Mouse (Mus musculus): Measurements from ENCODE around the gene Uspl1.
A peak's percentile ranks its signal among the peaks of the same experiment; 100 is the strongest.

Gene Uspl1

GRCm38 (mm10) chr5:149168816-149169215 is 15.3 kb upstream of the Uspl1 start:
- no peak for DNase-seq

DNA sequence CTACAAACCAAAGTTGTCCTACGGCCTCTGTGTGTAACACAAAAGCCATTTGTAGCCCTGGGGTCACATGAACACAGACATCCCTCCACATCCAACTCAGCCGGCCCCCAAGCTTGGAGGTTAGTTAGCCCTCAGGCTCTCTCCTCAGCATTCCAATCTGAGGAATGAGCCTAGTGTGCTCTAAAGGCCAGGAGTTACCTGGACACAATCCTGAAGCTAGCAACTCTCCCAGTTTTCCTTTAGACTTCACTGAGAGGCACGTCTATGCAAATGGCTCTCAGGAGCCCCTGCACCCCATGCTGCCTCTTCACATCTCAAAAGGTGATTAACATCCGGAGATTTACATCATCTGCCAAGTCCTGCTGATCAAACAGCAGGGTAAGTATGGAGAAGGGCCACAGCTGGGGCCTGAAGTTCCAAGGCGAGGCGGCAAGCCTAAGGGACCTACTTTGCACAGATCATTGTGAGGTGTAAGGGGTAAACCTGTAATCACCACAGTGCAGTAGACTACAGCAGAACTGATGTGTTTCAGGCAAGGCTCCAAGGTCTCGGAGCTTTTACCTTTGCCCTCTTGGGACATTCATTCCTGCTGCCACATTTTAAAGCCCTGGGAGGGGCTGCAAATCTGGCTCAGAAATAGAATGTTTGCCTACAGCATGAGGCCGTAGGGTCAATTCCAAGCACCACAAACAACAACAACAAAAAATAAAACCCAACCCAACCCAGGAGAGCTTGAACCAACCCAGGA is 13.1 kb upstream of the Uspl1 start:
- no peak for DNase-seq

- no peak for DNase-seq
Observed at GRCm38 (mm10) chr5:149172246-149172645, 11.9 kb upstream of the Uspl1 start.

DNA sequence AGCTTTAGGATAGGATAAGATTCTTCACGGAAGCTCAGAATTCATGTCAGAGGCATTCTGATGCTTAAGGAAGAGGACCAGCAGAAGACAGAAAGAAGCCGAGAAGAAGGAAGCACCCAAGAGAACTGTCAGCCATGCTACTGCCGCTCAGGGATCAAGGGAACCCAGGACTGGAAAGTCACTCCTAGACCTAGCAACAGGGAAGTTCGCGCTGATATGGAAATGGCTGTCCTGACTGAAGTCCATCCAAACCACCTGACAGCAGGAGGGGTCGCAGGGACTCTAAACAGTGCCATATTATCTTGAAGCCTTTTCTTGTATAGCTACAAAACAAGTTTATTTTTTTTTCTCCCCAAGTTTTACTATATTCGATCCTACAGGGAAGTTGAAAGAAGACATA is 9.6 kb upstream of the Uspl1 start:
- no peak for DNase-seq

DNA sequence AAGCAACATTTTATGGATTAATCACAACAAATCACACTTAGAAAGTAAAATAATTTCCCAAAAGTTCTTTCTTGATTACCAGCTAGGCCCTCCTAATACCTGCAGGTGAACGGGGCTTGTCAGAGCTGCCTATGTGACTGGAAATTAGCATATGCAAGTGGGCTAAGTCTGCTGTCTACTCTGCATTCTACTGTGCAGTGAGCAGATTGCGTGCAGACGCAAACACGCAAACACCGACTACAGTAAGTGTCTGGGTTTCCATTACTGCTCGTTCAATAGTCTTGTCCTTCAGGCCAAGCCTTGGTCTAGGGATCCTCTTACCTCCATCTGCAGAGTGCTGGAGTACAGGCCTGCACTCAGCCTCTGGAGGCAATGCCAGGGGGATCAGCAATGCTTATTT is 8.4 kb upstream of the Uspl1 start:
- no peak for DNase-seq

GRCm38 (mm10) chr5:149178095-149178494 is 6.1 kb upstream of the Uspl1 start:
- no peak for DNase-seq

DNA sequence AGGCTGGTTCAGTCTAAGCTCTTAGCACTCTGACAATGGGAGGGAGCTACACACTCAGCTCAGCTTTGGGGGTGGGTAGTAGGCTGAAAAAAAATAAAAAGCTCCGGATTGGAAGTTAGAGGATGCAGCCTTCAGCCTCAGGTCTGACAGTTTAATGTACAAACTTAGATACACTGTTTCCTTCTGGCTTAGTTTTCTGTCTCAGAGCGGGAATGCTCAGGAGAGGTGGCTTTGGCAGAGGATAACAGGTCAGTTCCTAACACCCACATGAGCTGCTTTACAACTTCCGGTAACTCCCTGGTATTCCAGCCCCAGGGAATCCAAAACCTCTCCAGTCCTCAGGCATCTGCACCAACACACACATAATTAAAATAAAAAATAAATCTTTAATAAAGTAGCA is 4.3 kb upstream of the Uspl1 start:
- no peak for DNase-seq

- DNase-seq: no peak
Observed at GRCm38 (mm10) chr5:149182186-149182870, 1.8 kb upstream of the Uspl1 start.

DNA sequence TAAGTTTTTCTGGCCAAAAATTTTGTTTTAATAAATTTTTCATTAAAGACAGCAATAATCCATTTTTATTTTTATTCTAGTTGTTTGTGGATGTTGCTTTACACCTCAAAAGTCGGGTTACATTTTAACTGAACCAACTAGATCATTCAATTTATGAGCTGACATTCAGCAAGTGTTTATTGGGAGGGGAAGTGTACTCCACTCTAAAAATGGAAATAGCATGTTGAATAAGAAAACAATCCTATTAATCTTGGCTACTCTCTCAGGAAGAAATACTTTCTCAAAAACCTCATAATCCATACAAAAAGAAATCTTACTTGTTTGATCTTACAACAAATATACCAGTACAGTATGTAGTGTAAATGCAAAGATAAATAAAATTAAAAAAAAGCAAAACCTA is 1.0 kb upstream of the Uspl1 start:
- no peak for DNase-seq

DNA sequence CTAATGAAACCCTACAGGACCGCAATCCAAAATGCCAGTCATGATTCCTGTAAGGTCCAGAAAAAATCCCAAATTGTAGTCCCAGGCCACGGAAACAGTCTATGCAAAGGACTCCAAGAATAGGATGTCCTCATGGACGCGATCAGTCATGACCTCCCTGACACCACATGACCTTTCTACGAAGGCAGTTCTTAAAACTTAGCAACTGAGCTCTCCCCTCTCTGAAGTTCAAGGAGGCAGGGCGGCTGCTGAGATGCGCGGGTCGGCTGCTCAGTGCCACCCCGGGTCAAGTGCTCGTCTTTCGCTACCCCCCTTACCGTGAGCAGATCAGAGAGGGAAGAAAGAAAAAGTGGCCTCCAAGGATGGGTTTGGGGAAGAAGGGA is 438 bp upstream of the Uspl1 start:
- DNase-seq: no peak

DNA sequence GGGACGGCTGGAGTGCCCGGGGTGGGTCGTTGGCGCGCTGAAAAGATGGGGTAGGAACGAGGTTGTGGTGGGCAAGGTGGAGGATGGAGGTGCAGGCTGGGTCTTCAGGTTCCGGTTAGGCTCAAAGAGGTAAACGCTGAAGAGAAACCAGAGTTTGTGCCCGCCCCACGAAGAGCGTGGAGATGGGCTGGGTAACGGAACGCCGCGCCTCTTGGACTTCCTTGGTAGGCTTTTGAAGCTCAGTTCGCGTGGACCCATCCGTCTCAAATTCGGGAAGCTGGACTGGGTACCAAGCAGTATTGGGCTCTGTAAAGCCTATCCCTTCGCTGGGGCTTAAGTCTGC is 665 bp downstream of the Uspl1 start:
- peak; percentile 54 for DNase-seq

- no peak for DNase-seq
Observed at GRCm38 (mm10) chr5:149185806-149186205, 1.7 kb downstream of the Uspl1 start.

DNA sequence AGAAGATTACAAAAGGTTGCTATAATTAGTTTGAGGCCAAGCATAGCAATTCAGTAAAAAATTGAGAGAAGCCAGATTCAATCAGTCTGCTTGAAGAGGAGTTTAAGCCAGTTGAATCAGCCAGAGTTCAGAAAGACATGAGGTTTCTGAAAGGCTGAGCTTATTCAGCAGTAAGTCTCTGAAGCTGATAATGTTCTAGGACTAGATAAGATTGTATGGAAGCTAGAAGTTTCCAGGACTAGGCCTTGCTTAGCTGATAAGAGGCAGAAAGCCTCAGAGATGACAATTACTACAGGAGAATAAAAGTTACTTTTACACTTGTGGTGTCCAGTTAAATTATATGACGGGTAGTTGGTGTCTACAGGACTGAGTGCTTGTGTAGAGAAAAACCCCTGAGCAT is 6.0 kb downstream of the Uspl1 start:
- no peak for DNase-seq

DNA sequence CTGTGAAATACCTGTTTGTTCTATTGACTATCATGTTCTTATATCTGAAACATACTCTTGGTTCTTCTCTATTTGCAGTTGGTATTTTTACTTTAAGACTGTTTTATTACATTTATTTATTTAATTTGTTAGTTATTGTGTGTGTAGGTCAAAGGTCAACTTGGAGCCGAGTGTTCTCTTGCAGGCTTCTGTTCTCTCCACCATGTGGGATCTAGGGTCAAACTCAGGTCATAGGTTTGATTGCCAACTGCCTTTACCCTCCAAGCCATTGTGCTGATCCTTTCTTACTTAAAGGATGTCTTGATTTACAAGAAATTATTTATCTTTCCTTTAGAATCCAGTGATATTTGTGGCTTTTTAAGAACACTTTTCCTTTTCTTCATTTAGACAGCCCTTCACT is 12.5 kb downstream of the Uspl1 start:
- DNase-seq: no peak

DNA sequence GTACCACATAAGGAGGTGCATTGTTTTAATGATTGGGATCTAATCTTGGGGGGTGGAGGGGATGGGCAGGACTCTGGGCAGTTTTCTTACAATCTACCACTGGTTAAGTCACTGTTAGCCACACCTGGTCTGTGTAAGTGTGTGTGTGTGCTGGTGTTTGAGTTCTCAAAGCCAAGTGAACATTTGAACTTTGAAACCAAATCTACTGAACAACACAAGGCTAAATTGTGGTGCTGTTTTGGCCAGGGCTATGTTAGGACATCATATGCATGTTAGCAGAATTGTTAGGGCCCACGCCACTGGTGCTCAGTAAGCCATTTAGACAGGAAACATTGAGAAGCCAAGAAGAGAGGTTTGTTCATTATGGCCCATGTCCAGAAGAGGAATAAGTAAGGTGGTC is 14.6 kb downstream of the Uspl1 start:
- no peak for DNase-seq

DNA sequence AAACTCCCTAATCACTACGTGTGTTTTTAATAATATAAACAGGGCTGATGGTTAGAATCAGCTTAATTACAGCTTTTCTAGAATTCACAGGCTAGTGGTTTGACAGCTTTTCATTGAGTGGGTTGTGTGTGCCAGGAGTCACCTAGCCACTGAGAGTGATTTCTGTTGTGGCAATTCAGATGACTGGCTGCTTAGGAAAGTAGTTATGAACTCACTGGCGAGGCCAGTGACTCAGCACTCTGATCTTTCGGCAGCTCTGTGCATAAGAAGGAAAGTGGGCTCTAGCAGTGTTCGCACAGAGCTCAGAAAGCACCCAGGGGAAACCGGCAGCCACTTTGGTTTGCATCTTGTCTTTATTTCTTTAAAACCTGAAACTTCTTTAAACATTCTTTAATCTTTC is 18.8 kb downstream of the Uspl1 start:
- no peak for DNase-seq

DNA sequence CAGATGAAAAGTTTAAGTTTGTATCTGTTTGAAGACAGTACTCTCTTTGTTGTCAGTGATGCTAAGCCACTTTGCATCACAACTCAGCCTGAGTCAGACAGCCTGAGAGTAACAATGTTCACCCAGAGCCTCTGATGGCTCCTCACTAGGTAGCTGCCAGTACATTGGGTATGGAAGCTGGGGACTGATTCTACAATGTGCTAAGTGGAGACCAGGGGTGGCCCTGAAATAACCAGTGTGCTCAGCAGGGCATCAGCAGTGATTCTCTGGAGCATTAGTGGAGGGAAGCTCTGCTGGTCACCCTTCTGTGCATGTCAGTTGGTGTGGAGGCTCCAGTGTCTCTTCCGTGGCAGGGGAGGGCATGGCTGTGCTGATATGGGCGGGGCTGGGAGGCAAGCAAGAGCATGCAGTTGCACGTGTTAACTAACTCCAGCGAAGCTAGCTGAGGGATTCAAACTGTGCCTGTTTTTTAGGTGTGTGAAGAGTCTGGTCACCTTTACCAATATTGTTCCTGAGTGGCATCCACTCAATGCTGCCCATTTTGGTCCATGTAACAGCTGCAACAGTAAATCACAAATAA is 19.7 kb downstream of the Uspl1 start:
- no peak for DNase-seq

DNA sequence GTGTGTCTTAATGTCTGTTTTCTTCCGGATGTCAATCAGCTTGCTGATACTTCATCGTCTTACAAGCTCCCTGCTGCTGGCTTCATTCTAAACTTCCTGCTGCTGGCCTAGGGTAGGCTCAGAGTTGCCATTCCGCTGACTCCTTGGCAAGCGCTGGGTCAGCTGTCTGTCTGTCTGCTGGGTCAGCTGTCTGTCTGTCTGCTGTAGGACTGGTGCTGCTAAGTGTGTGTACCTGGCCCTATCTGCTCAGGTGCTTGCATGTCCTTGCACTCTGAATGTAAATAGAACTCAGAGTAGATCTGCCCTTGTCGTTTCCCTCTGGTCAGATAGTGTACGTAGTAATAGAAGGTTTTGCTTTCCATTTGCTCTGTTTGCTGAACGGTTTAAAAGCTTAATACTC is 20.7 kb downstream of the Uspl1 start:
- DNase-seq: no peak

GRCm38 (mm10) chr5:149205265-149205664 is 21.1 kb downstream of the Uspl1 start:
- no peak for DNase-seq

DNA sequence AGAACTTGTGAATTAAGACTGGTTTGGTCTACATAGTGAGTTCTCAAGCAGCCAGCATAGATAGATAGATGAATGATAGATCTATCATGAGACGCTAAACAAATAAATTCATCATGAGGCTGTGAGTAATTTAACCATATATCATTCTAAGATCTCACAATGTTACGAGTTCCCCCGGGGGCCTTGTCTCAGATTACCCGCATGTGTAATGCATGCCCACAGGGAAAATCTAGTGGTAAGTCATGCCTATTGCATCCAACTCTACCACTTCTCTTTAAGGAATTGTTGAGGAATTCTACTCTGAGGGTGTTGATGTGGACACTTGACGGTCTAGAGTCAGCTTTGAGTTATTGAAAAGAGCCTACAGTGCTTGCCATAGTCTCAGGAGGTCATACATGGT is 22.1 kb downstream of the Uspl1 start:
- DNase-seq: no peak

GRCm38 (mm10) chr5:149207661-149208060 is 23.5 kb downstream of the Uspl1 start:
- no peak for DNase-seq

DNA sequence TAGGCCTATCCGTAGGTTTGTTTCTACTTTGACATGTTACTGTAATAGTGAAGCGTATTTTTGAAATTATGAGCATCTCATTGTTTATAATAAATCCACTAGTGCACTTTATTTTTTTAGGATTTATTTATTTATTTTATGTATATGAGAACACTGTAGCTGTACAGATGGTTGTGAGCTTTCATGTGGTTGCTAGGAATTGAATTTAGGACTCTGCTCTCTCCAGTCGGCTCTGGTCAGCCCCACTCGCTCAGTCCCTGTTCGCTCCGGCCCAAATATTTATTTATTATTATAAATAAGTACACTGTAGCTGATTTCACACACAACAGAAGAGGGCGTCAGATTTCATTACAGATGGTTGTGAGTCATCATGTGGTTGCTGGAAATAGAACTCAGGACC is 24.6 kb downstream of the Uspl1 start:
- DNase-seq: no peak

DNA sequence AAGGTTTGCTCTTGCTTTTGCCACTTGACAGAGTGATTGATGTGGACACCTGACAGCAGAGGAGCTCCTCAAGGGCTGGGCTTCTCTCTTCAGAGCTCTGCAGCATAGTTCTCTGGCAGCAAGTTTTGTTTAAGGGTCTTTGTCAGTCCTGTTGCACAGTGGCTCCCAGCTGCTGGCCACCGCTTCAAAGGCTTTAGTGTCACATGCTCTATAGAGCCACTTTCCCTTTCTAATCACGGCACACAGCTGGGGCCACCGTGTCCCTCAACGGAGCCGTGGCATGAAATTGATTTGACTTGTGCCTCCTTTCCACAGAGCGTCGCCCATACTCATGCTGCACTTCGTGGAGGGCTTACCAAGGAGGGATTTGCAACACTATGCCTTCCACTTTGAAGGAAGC is 25.2 kb downstream of the Uspl1 start:
- peak; percentile 9 for DNase-seq

DNA sequence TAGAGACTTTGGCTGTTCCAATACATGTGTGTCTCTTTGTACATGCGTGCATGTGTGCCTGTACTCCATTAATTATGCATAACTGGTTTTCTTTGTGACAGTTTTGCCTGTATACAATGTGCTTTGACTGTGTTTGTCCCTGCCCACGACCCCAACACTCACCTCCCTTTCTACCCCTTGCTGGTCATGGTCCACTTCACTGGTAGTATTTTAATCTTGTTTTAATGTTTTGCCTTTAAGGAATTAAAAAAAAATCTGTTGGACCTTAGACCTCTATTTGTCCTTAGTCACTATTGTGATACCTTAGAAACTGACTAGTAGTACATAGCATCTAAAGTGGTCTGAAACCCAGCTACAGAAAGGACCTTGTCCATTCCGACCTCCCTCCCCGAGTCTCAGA is 26.9 kb downstream of the Uspl1 start:
- DNase-seq: no peak

DNA sequence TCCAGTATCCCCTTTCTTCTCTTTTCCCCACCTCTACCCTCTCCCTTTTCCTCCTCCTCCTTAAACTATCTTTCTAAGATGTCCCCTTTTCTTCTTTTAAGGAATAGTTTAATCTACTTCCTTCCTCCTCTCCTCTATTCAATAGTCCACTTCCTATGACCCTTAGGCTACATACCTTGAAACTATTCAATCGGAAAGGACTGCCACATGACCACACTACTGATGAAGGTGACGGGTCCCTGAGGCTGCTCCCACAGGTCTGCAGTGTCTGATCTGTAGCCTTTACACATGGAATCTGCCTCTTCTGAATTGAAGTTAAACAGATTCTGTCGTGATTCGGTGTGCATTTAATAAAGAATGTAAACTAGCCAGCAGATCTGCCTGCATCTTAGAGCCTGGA is 28.7 kb downstream of the Uspl1 start:
- DNase-seq: no peak

Data from lung, postnatal 14 days (tissue).